Mouse (Mus musculus) midbrain, postnatal 0 days (tissue): Measurements from ENCODE around the gene Gm42421. TPM values are rescaled to one million over a fixed set of nuclear protein-coding genes. Genes with fewer than 3 reads are reported as not detected.

Experiments used
- ATAC-seq: fragments of 200-750 bp; cut with Nextera tagmentation; 2 replicates; pipeline ENCODE4 v1.8.0; 2017; ENCODE audit warnings: moderate number of reproducible peaks, mild to moderate bottlenecking, moderate TSS enrichment, moderate library complexity; ENCODE audit not compliant: low FRiP score
- DNase-seq: peaks from one replicate; pipeline ENCODE4 v3.0.0-alpha.2; 2015; ENCODE audit warnings: low spot score
- H3K27ac ChIP-seq: fragments of 300-500 bp; sonication (generic); 2 replicates; pipeline ENCODE4 v1.5.1; 2014; ENCODE audit warnings: low read depth, mild to moderate bottlenecking, low read length, mixed read lengths
- H3K27me3 ChIP-seq: fragments of 300-500 bp; sonication (generic); 2 replicates; pipeline ENCODE4 v1.6.1; 2014; ENCODE audit warnings: low read length, control low read depth, mixed read lengths; ENCODE audit not compliant: insufficient read depth
- H3K36me3 ChIP-seq: fragments of 300-500 bp; sonication (generic); 2 replicates; pipeline ENCODE4 v1.6.1; 2014; ENCODE audit warnings: low read length, control low read depth, mixed read lengths; ENCODE audit not compliant: insufficient read depth
- H3K4me1 ChIP-seq: fragments of 300-500 bp; sonication (generic); 2 replicates; pipeline ENCODE4 v1.6.1; 2014; ENCODE audit warnings: mild to moderate bottlenecking, control low read depth, antibody characterized with exemption, low read length, mixed read lengths; ENCODE audit not compliant: insufficient read depth
- H3K4me2 ChIP-seq: fragments of 300-500 bp; sonication (generic); 2 replicates; pipeline ENCODE4 v1.6.1; 2014; ENCODE audit warnings: low read depth, mild to moderate bottlenecking, low read length, mixed read lengths; ENCODE audit not compliant: poor library complexity, severe bottlenecking
- H3K4me3 ChIP-seq: fragments of 300-500 bp; sonication (generic); 2 replicates; pipeline ENCODE4 v1.5.1; 2014; ENCODE audit warnings: low read depth, mild to moderate bottlenecking, low read length, moderate library complexity
- H3K9ac ChIP-seq: fragments of 300-500 bp; sonication (generic); replicated peaks from 2 replicates; pipeline ENCODE4 v1.6.1; 2014; ENCODE audit warnings: mild to moderate bottlenecking, low read length, moderate library complexity, mixed read lengths; ENCODE audit not compliant: poor library complexity, severe bottlenecking
- H3K9me3 ChIP-seq: fragments of 300-500 bp; sonication (generic); 2 replicates; pipeline ENCODE4 v1.6.1; 2016; ENCODE audit warnings: low read length, control low read depth
- CTCF ChIP-seq: IDR thresholded peaks from 2 replicates; pipeline ENCODE4 v1.5.1; 2016; ENCODE audit warnings: antibody characterized with exemption, mild to moderate bottlenecking
- WGBS: fragments of 180-500 bp; shearing (Covaris S2); extraction: QIAGEN DNeasy Blood & Tissue Kit; methylation state at CpG from one replicate; pipeline ENCODE4 v1.1.7; 2014; 5-methylcytosine and 5-hydroxymethylcytosine counted together
- polyA plus RNA-seq: library from polyadenylated mRNA; unstranded; fragments of >200 nt; fragmentation: Nextera tagmentation; extraction: Ambion mirVana; gene quantifications from 2 replicates; pipeline ENCODE4 v1.2.1, GENCODE M21; 2015
- total RNA-seq: library from RNA; depleted of rRNA; stranded (reverse); fragments of >200 nt; gene quantifications from 2 replicates; pipeline ENCODE4 v1.2.3, GENCODE M21; 2014

Gm42421 gene
- total and polyA plus RNA-seq, 2 experiments from 2014 or later, result 2.4 TPM; not detected in 1

GRCm38 (mm10) chr5:143917418-143917817 lies 10.6 kb upstream of the Gm42421 start:
- no peak overlapping the region for H3K9ac ChIP-seq
- H3K4me1 ChIP-seq, result no peaks in the 10 kb centered on the region
- H3K27me3 ChIP-seq, result no peaks in the 10 kb centered on the region
- peaks cover 41% of the 10 kb centered on the region for H3K36me3 ChIP-seq
- H3K4me3 ChIP-seq, result no peak overlapping the region
- DNase-seq (peak; percentile 49), ATAC-seq (no peak)
- TF ChIP-seq CTCF, result peak; percentile 63
- no peaks in the 10 kb centered on the region for H3K9me3 ChIP-seq
- 50% methylated on average over 5 of the region's 5 CpGs for WGBS
- H3K4me2 ChIP-seq, result no peak overlapping the region
- no peak overlapping the region for H3K27ac ChIP-seq

DNA sequence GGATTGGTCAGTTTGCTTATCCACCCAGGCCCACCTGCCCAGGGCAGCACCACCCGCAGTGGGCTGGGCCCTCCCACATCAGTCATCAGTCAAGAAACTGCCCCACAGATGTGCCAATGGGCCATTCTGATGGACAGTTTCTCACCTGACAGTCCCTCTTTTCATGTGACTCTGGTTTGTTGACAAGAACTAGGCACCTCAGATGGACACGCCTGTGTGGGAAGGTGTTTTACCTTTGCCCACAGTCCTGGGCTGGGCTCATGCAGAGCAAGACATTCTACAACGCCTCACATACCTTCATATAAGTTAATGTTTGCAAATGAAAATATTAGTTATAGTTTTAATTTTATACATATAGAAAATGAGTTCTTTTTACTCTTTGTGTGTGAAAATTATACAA lies 9.9 kb upstream of the Gm42421 start:
- Histone ChIP-seq H3K4me3 (no peak overlapping the region), H3K9ac (no peak overlapping the region), H3K4me1 (no peaks in the 10 kb centered on the region), H3K36me3 (peaks cover 44% of the 10 kb centered on the region), H3K27me3 (no peaks in the 10 kb centered on the region), H3K9me3 (no peaks in the 10 kb centered on the region), H3K4me2 (no peak overlapping the region), H3K27ac (no peak overlapping the region)
- DNase-seq, result no peak
- TF ChIP-seq CTCF, result no peak
- 96% methylated on average over 3 of the region's 3 CpGs for WGBS
- no peak for ATAC-seq

DNA sequence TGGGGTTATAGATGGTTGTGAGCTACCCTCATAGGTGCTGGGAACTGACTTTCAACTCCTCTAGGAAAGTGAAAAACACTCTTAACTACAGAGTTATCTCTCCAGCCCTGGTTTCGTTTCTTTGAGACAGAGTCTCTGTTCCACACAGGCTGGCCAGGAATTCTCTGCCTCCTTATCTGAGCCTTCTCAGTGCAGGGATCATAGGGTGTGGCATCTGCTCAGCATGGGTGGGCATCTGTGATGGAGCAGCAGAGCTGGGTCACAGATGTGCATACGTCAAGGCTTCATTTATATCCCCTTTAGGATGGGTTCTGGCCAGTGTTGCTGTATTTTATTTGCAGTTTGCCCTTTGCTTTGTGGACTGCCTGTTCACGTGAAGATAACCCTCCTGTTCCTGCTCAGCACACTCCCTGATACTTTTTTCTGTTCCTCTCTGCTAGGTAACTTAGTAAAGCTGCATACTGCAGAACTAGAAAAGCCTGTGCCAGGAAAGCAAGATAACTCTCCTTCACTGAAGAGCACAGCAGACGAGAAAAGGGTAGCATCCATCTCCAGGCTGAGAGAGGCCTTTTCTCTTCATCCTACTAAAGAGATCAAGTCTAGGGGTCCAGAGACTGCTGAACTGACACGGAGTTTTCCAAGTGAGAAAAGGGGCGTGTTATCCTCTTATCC lies 3.1 kb upstream of the Gm42421 start:
- Histone ChIP-seq H3K27ac (no peak overlapping the region), H3K4me2 (no peak overlapping the region), H3K27me3 (no peaks in the 10 kb centered on the region), H3K4me1 (no peaks in the 10 kb centered on the region), H3K9me3 (no peaks in the 10 kb centered on the region), H3K36me3 (peaks cover 47% of the 10 kb centered on the region), H3K9ac (no peak overlapping the region), H3K4me3 (no peak overlapping the region)
- WGBS, result 89% methylated on average over 6 of the region's 6 CpGs
- no peak for ATAC-seq
- no peak for DNase-seq
- no peak for TF ChIP-seq CTCF

- Histone ChIP-seq H3K4me1 (no peaks in the 10 kb centered on the region; the same call in 1 of the 2 replicates), H3K27me3 (no peaks in the 10 kb centered on the region), H3K9ac (no peak overlapping the region), H3K27ac (no peak overlapping the region), H3K9me3 (no peaks in the 10 kb centered on the region), H3K4me2 (no peak overlapping the region), H3K4me3 (no peak overlapping the region), H3K36me3 (peaks cover 50% of the 10 kb centered on the region)
- WGBS, result 90% methylated on average over 4 of the region's 4 CpGs
- DNase-seq (no peak), ATAC-seq (no peak)
- no peak for TF ChIP-seq CTCF
These were observed 1.3 kb downstream of the Gm42421 start for GRCm38 (mm10) chr5:143929291-143929690.

- H3K9me3 ChIP-seq, result no peaks in the 10 kb centered on the region
- TF ChIP-seq CTCF, result no peak
- no peak for ATAC-seq
- H3K27ac ChIP-seq, result no peak overlapping the region
- H3K27me3 ChIP-seq, result no peaks in the 10 kb centered on the region
- H3K9ac ChIP-seq, result no peak overlapping the region
- no peak overlapping the region for H3K4me3 ChIP-seq
- H3K36me3 ChIP-seq, result peaks cover 41% of the 10 kb centered on the region
- 95% methylated on average over 12 of the region's 12 CpGs for WGBS
- no peak overlapping the region for H3K4me2 ChIP-seq
- DNase-seq, result no peak
- H3K4me1 ChIP-seq, result no peaks in the 10 kb centered on the region; the same call in 1 of the 2 replicates
These were observed 2.7 kb downstream of the Gm42421 start for GRCm38 (mm10) chr5:143930656-143931055.

DNA sequence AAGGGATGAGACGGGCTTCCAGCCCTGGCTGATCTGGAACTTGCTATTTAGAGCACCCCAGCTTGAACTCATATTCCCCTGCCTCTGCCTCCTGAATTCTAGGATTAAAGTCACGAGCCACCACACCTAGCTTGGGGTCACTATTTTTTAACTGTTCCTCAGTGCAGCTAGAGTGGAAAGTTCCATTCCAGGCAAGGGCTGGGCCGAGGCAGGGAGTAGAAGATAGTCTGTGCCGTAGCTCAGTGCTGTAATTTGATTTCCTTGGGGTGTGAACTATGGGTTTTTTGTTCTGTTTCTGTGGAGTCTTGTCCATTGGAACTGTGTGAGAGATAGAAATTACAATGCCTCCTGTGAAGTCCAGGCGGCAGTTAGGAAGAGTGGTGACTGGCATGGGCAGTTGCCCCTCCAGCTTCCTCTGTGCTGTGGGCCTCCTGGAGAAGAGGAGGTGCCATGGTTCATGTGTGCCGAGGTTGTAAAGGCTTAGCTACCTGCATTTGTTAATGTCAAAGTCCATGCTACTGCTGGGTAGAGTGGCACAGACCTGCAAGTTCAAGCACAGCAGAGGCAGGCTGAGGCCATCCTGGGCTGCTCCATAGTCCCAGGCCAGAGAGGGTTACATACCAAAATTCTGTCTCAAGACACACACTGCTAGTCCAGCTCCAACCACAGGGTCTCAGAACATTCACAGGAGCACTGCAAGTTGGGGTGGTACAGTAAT lies 4.0 kb downstream of the Gm42421 start:
- Histone ChIP-seq H3K4me2 (no peak overlapping the region), H3K27me3 (no peaks in the 10 kb centered on the region), H3K4me3 (no peak overlapping the region), H3K9ac (no peak overlapping the region), H3K9me3 (no peaks in the 10 kb centered on the region), H3K27ac (no peak overlapping the region), H3K36me3 (peaks cover 33% of the 10 kb centered on the region), H3K4me1 (no peaks in the 10 kb centered on the region; the same call in 1 of the 2 replicates)
- ATAC-seq (no peak), DNase-seq (no peak)
- WGBS, result 90% methylated on average over 6 of the region's 6 CpGs
- TF ChIP-seq CTCF, result no peak
